Mouse (Mus musculus) cerebellum, adult (tissue): ENCODE results near the gene Plekho1.
"Not testable (repeated sequence)": the region's sequence is repeated elsewhere in the genome, so short reads cannot be mapped to it uniquely, and the experiment has no call there.

Experiments used
- ATAC-seq: cut with Nextera tagmentation; 2 replicates; pipeline ENCODE4 v1.9.2; 2017; ENCODE audit warnings: mild to moderate bottlenecking, moderate library complexity, mixed read lengths; ENCODE audit not compliant: insufficient number of reproducible peaks, low FRiP score, low TSS enrichment

The Plekho1 gene

GRCm38 (mm10) chr3:95986001-95986622 lies 9.7 kb downstream of the Plekho1 start:
- ATAC-seq: no peak

- peak; percentile 83 for ATAC-seq
Observed at GRCm38 (mm10) chr3:95985209-95986000, 10.4 kb downstream of the Plekho1 start.

GRCm38 (mm10) chr3:95982129-95982528 lies 13.7 kb downstream of the Plekho1 start:
- ATAC-seq: no peak

- no peak for ATAC-seq
Observed at GRCm38 (mm10) chr3:95980276-95980970, 15.4 kb downstream of the Plekho1 start.

GRCm38 (mm10) chr3:95978265-95978664 lies 17.5 kb downstream of the Plekho1 start:
- ATAC-seq: no peak

- ATAC-seq: not testable (repeated sequence)
Observed at GRCm38 (mm10) chr3:95977587-95977986, 18.2 kb downstream of the Plekho1 start.

- no peak for ATAC-seq
Observed at GRCm38 (mm10) chr3:95977079-95977478, 18.7 kb downstream of the Plekho1 start.

- no peak for ATAC-seq
Observed at GRCm38 (mm10) chr3:95972873-95973634, 22.7 kb downstream of the Plekho1 start.

- no peak for ATAC-seq
Observed at GRCm38 (mm10) chr3:95972251-95972872, 23.4 kb downstream of the Plekho1 start.

- not testable (repeated sequence) for ATAC-seq
Observed at GRCm38 (mm10) chr3:95970661-95971060, 25.1 kb downstream of the Plekho1 start.

GRCm38 (mm10) chr3:95969277-95969676 lies 26.5 kb downstream of the Plekho1 start:
- ATAC-seq: no peak

GRCm38 (mm10) chr3:95965518-95966451 lies 30.0 kb downstream of the Plekho1 start:
- ATAC-seq: no peak

GRCm38 (mm10) chr3:95963681-95964080 lies 32.1 kb downstream of the Plekho1 start:
- no peak for ATAC-seq

GRCm38 (mm10) chr3:95963230-95963629 lies 32.6 kb downstream of the Plekho1 start:
- ATAC-seq: no peak

- not testable (repeated sequence) for ATAC-seq
Observed at GRCm38 (mm10) chr3:95962182-95962581, 33.6 kb downstream of the Plekho1 start.

- no peak for ATAC-seq
Observed at GRCm38 (mm10) chr3:95959807-95960206, 36.0 kb downstream of the Plekho1 start.

- ATAC-seq: no peak
Observed at GRCm38 (mm10) chr3:95959082-95959481, 36.7 kb downstream of the Plekho1 start.

GRCm38 (mm10) chr3:95957359-95958148 lies 38.2 kb downstream of the Plekho1 start:
- no peak for ATAC-seq
